Mouse (Mus musculus): ENCODE results near the gene Gm10134. TPM values are rescaled to one million over a fixed set of nuclear protein-coding genes. Genes with fewer than 3 reads are reported as not detected.
A peak's percentile ranks its signal among the peaks of the same experiment; 100 is the strongest.
"Not testable (repeated sequence)": the region's sequence is repeated elsewhere in the genome, so short reads cannot be mapped to it uniquely, and the experiment has no call there.

The Gm10134 gene
- polyA plus RNA-seq (2015; fragmentation: Nextera tagmentation; extraction: Ambion mirVana): 1.3 and 1.5 TPM in 2 replicates

DNA sequence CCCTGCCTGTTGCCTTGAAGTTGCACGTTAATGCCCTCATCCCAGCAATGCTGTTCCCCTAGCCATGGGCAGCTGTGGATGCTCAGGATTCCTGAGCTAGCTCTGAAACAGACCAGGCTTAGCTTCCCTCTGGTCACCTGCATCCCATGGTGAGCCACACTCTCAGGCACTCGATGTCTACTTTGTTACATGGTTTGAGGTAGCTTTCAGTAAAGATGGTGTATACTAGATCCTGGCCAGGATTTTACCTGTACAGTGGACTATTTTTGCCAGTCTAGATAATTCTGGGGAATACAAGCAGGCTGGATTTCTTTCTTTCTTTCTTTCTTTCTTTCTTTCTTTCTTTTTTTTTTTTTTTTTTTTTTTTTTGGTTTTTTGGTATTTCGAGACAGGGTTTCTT is at the start of gene Gm10134:
Gene Gm10134 (plus strand): TSS at position 301 of the 400 bp plus-strand sequence.
- ATAC-seq (replicated peaks; ENCODE audit: insufficient number of reproducible peaks, insufficient read depth, low FRiP score, low read depth): no peak
- Histone ChIP-seq H3K27me3 (0 out of 2 replicates have a peak, but pooled peaks cover 5% of the 10 kb centered on the region), H3K4me2 (no peak within 1 kb of the TSS)

DNA sequence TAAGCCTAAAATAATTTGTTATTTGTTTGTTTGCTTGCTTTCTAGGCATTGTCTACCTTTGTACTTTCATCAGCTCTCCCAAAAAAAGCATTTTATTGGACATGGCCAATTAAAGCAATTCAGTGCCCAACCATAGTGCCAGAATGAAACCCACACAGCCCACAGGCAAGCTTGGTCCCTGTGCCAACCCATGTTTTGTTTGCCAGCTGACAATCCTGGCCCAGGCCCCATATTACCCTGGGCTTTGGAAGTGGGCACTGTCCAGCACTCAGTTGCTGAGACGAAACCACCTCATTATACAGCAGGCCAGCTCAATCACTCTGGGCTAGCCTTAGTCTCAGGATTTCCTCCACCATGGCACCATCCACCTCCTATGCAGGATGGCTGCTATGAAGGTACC is 49.3 kb upstream of the Gm10134 start:
- H3K4me1 ChIP-seq (replicated peaks): no peaks in the 10 kb centered on the region
- ATAC-seq (replicated peaks; ENCODE audit: insufficient number of reproducible peaks, insufficient read depth, low FRiP score, low read depth): no peak
- H3K27ac ChIP-seq: no peak overlapping the region
- no peak overlapping the region for H3K9ac ChIP-seq
- H3K4me3 ChIP-seq: no peak overlapping the region
- H3K27me3 ChIP-seq: no peaks in the 10 kb centered on the region
- peaks cover 8% of the 10 kb centered on the region for H3K36me3 ChIP-seq
- H3K4me2 ChIP-seq: no peak overlapping the region
- WGBS: 71% methylated on average over 1 of the region's 1 CpGs
- H3K9me3 ChIP-seq (replicated peaks): no peaks in the 10 kb centered on the region

More for the DNA sequence above, at the start of gene Gm10134:
- no peak within 1 kb of the TSS for H3K27ac ChIP-seq
- no peaks in the 10 kb centered on the region for H3K36me3 ChIP-seq
- no peak within 1 kb of the TSS for H3K4me3 ChIP-seq
- no peak within 1 kb of the TSS for H3K9ac ChIP-seq
- WGBS: 71% methylated on average over 3 of the region's 3 CpGs
- no peaks in the 10 kb centered on the region for H3K9me3 ChIP-seq (replicated peaks)
- H3K4me1 ChIP-seq (replicated peaks): no peaks in the 10 kb centered on the region

GRCm38 (mm10) chr2:28463919-28464318 is 42.0 kb upstream of the Gm10134 start:
- WGBS: 38% methylated on average over 3 of the region's 3 CpGs
- no peak overlapping the region for H3K9ac ChIP-seq
- H3K4me2 ChIP-seq: no peak overlapping the region
- no peaks in the 10 kb centered on the region for H3K9me3 ChIP-seq (replicated peaks)
- no peak for ATAC-seq (replicated peaks; ENCODE audit: insufficient number of reproducible peaks, insufficient read depth, low FRiP score, low read depth)
- H3K4me1 ChIP-seq (replicated peaks): peaks cover 16% of the 10 kb centered on the region
- no peak overlapping the region for H3K4me3 ChIP-seq
- peaks cover under 1% of the 10 kb centered on the region for H3K36me3 ChIP-seq
- peaks cover 18% of the 10 kb centered on the region; the same call in 1 of the 2 replicates for H3K27me3 ChIP-seq
- no peak overlapping the region for H3K27ac ChIP-seq

GRCm38 (mm10) chr2:28464919-28465318 is 41.0 kb upstream of the Gm10134 start:
- H3K9ac ChIP-seq: no peak overlapping the region
- H3K4me1 ChIP-seq (replicated peaks): peaks cover 21% of the 10 kb centered on the region
- WGBS: 80% methylated on average over 9 of the region's 9 CpGs
- peaks cover 10% of the 10 kb centered on the region for H3K36me3 ChIP-seq
- no peaks in the 10 kb centered on the region for H3K9me3 ChIP-seq (replicated peaks)
- no peak for ATAC-seq (replicated peaks; ENCODE audit: insufficient number of reproducible peaks, insufficient read depth, low FRiP score, low read depth)
- no peak overlapping the region for H3K27ac ChIP-seq
- H3K27me3 ChIP-seq: peaks cover 18% of the 10 kb centered on the region; the same call in 1 of the 2 replicates
- H3K4me3 ChIP-seq: no peak overlapping the region
- no peak overlapping the region for H3K4me2 ChIP-seq

GRCm38 (mm10) chr2:28465836-28466518 is 39.9 kb upstream of the Gm10134 start, which contains the start of gene 1700007K13Rik:
Gene 1700007K13Rik (minus strand): TSS chr2:28466332.
- Histone ChIP-seq H3K9me3 (replicated peaks) (no peaks in the 10 kb centered on the region), H3K4me3 (peak within 1 kb of the TSS; percentile 34), H3K9ac (peak within 1 kb of the TSS; percentile 32; the same call in 1 of the 2 replicates), H3K4me2 (peak within 1 kb of the TSS; percentile 68), H3K27me3 (peaks cover 18% of the 10 kb centered on the region; the same call in 1 of the 2 replicates), H3K36me3 (peaks cover 21% of the 10 kb centered on the region), H3K4me1 (replicated peaks) (peaks cover 21% of the 10 kb centered on the region), H3K27ac (no peak within 1 kb of the TSS)
- ATAC-seq (replicated peaks; ENCODE audit: insufficient number of reproducible peaks, insufficient read depth, low FRiP score, low read depth): no peak
- 4% methylated on average over 25 of the region's 25 CpGs for WGBS

DNA sequence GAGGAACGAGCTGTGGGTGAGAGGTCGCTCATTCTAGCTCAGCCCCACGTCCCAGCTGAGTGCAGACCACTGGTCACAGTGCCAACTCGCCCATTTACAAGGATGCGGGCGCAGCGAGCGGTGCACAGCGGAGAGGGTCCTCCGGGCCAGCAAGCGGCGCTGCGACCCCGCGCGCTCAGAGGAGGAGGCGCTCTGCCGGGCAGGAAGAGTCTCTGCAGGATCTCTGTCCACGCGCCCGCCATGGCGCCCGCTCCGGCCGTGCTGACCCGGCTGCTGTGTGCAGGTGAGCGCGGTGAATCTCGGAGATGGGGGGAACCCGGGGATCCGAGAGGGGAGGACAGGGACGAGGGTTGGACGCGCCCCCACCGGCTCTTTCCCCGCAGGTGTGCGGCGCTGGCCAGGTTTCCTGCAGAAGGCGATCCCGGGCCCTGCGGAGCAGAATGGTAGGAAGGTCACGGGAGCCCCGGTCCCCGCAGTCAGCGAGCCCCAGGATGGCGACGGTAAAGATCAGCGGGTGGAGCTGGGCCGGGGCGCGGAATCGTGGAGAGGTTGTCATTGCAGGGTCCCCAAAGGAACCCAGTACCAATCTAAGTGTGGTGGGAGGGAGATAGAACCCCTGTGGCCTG is 37.9 kb upstream of the Gm10134 start, which contains the start of gene Mrps2:
Gene Mrps2 (plus strand): TSS at position 207 of the 626 bp plus-strand sequence.
- peaks cover 18% of the 10 kb centered on the region; the same call in 1 of the 2 replicates for H3K27me3 ChIP-seq
- H3K4me3 ChIP-seq: peak within 1 kb of the TSS; percentile 79
- H3K9me3 ChIP-seq (replicated peaks): peaks cover under 1% of the 10 kb centered on the region; the same call in 1 of the 2 replicates
- peak within 1 kb of the TSS; percentile 71 for H3K4me2 ChIP-seq
- peak; percentile 88 for ATAC-seq (replicated peaks; ENCODE audit: insufficient number of reproducible peaks, insufficient read depth, low FRiP score, low read depth)
- H3K4me1 ChIP-seq (replicated peaks): peaks cover 21% of the 10 kb centered on the region
- WGBS: 1% methylated on average over 52 of the region's 52 CpGs
- peaks cover 29% of the 10 kb centered on the region for H3K36me3 ChIP-seq
- H3K9ac ChIP-seq: peak within 1 kb of the TSS; percentile 85
- H3K27ac ChIP-seq: no peak within 1 kb of the TSS

GRCm38 (mm10) chr2:28468486-28469225 is 37.2 kb upstream of the Gm10134 start:
- Histone ChIP-seq H3K9ac (peak overlapping the region; percentile 85), H3K27ac (no peak overlapping the region), H3K4me2 (peak overlapping the region; percentile 71), H3K4me1 (replicated peaks) (peaks cover 21% of the 10 kb centered on the region), H3K27me3 (peaks cover 18% of the 10 kb centered on the region; the same call in 1 of the 2 replicates), H3K4me3 (peak overlapping the region; percentile 79), H3K36me3 (peaks cover 29% of the 10 kb centered on the region), H3K9me3 (replicated peaks) (peaks cover 7% of the 10 kb centered on the region; the same call in 1 of the 2 replicates)
- WGBS: 54% methylated on average over 18 of the region's 18 CpGs
- ATAC-seq (replicated peaks; ENCODE audit: insufficient number of reproducible peaks, insufficient read depth, low FRiP score, low read depth): no peak

DNA sequence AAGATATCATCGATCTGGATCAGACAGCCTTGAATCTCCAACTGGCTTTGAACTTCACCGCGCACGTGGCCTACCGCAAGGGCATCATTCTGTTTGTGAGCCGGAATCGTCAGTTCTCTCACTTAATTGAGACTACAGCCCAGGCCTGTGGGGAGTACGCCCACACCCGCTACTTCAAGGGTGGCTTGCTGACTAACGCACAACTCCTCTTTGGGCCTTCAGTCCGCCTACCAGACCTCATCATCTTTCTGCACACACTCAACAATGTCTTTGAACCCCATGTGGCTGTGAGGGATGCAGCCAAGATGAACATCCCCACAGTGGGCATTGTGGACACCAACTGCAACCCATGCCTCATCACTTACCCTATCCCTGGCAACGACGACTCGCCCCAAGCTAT is 36.4 kb upstream of the Gm10134 start:
- peaks cover 15% of the 10 kb centered on the region; the same call in 1 of the 2 replicates for H3K27me3 ChIP-seq
- no peak overlapping the region for H3K4me3 ChIP-seq
- peaks cover 7% of the 10 kb centered on the region; the same call in 1 of the 2 replicates for H3K9me3 ChIP-seq (replicated peaks)
- H3K4me1 ChIP-seq (replicated peaks): peaks cover 21% of the 10 kb centered on the region
- H3K4me2 ChIP-seq: no peak overlapping the region
- H3K9ac ChIP-seq: no peak overlapping the region
- 97% methylated on average over 14 of the region's 14 CpGs for WGBS
- no peak overlapping the region for H3K27ac ChIP-seq
- ATAC-seq (replicated peaks; ENCODE audit: insufficient number of reproducible peaks, insufficient read depth, low FRiP score, low read depth): no peak
- peaks cover 29% of the 10 kb centered on the region for H3K36me3 ChIP-seq

DNA sequence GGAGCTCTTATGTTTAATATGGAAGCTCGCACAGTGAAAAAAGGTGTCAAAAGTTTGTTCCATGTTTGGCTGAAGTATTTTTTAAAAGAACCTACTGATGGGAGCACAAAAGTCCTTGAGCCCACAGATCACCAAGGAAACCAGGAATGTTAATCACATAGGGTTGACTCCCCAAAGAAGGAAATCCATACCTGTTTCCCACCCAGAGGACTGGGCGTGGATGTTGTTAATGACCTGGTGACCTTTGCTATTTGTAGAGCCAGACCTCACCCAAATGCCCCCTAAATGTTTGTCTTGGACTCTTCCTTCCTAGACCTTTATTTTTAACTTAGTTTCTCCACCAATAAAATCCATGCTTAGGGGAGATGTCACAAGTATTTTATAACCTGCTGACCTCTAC is 35.3 kb upstream of the Gm10134 start:
- Histone ChIP-seq H3K4me3 (no peak overlapping the region), H3K4me2 (no peak overlapping the region), H3K36me3 (peaks cover 29% of the 10 kb centered on the region), H3K4me1 (replicated peaks) (peaks cover 21% of the 10 kb centered on the region), H3K9me3 (replicated peaks) (peaks cover 7% of the 10 kb centered on the region; the same call in 1 of the 2 replicates), H3K9ac (no peak overlapping the region), H3K27me3 (peaks cover 4% of the 10 kb centered on the region; the same call in 1 of the 2 replicates), H3K27ac (no peak overlapping the region)
- no peak for ATAC-seq (replicated peaks; ENCODE audit: insufficient number of reproducible peaks, insufficient read depth, low FRiP score, low read depth)
- 91% methylated on average over 2 of the region's 2 CpGs for WGBS

- not testable (repeated sequence) for ATAC-seq (replicated peaks; ENCODE audit: insufficient number of reproducible peaks, insufficient read depth, low FRiP score, low read depth); H3K9ac ChIP-seq; H3K9me3 ChIP-seq (replicated peaks); H3K4me3 ChIP-seq; H3K27me3 ChIP-seq; H3K27ac ChIP-seq; H3K4me2 ChIP-seq
- 92% methylated on average over 8 of the region's 8 CpGs for WGBS
- Histone ChIP-seq H3K4me1 (replicated peaks) (peaks cover 11% of the 10 kb centered on the region), H3K36me3 (peaks cover 29% of the 10 kb centered on the region)
Measured at GRCm38 (mm10) chr2:28472011-28472410, 33.9 kb upstream of the Gm10134 start.

- WGBS: 82% methylated on average over 5 of the region's 5 CpGs
- H3K27me3 ChIP-seq; H3K9ac ChIP-seq; H3K36me3 ChIP-seq; H3K4me2 ChIP-seq; ATAC-seq (replicated peaks; ENCODE audit: insufficient number of reproducible peaks, insufficient read depth, low FRiP score, low read depth); H3K27ac ChIP-seq; H3K9me3 ChIP-seq (replicated peaks); H3K4me3 ChIP-seq; H3K4me1 ChIP-seq (replicated peaks): not testable (repeated sequence)
Measured at GRCm38 (mm10) chr2:28477993-28478392, 27.9 kb upstream of the Gm10134 start.
